Mouse (Mus musculus): Measurements from ENCODE around the gene Trim12a. TPM values are rescaled to one million over a fixed set of nuclear protein-coding genes. Genes with fewer than 3 reads are reported as not detected.
"Not testable (repeated sequence)": the region's sequence is repeated elsewhere in the genome, so short reads cannot be mapped to it uniquely, and the experiment has no call there.

Trim12a gene
- 1 to 10 TPM; 7.0 to 7.2 TPM for total RNA-seq (2021)

DNA sequence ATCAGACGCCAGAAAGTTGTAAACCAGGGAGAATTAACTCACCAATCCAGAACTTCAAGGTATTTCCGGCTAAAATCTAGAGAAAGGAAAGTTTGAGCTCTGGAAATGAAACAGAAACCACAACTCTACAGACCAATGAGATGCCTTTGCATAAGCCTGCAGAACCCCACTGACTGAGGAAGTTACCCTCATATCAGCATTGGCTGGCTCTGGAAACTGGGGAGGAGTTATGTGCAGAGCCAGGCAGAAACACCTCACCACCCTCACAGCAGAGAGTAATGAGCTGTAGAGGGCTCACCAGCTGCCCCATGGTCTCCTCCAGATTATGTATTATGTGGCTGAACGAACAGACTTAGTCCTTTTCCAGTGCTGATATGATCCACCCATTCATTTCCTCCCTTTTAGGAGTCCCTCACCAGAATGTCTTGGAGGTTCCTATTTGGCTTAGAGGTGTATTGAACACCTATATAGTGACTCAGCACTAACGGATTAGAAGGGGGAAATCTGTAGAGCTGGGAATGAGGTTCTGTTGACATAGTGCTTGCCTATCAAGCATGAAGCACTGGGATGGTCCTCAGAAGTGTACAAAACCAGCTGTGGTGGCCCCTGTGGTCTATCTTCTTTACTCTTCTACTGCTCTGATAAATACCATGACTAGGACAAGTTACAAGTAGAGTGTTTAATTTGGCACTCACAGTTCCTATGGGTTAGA is at the start of gene Trim12a:
Gene Trim12a (minus strand): TSS at position 98 of the 712 bp plus-strand sequence.
- intact Hi-C loops (cut with DNase I); DNase-seq: not testable (repeated sequence)

DNA sequence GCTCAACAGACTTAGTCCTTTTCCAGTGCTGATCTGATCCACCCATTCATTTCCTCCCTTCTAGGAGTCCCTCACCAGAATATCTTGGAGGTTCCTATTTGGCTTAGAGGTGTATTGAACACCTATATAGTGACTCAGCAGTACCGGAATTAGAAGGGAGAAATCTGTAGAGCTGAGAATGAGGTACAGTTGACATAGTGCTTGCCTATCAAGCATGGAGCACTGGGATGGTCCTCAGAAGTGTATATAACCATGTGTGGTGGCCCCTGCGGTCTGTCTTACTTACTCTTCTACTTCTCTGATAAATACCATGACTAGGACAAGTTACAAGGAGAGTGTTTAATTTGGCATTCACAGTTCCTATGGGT is 38.3 kb upstream of the Trim12a start:
- intact Hi-C loops (cut with DNase I), result no loop called here

DNA sequence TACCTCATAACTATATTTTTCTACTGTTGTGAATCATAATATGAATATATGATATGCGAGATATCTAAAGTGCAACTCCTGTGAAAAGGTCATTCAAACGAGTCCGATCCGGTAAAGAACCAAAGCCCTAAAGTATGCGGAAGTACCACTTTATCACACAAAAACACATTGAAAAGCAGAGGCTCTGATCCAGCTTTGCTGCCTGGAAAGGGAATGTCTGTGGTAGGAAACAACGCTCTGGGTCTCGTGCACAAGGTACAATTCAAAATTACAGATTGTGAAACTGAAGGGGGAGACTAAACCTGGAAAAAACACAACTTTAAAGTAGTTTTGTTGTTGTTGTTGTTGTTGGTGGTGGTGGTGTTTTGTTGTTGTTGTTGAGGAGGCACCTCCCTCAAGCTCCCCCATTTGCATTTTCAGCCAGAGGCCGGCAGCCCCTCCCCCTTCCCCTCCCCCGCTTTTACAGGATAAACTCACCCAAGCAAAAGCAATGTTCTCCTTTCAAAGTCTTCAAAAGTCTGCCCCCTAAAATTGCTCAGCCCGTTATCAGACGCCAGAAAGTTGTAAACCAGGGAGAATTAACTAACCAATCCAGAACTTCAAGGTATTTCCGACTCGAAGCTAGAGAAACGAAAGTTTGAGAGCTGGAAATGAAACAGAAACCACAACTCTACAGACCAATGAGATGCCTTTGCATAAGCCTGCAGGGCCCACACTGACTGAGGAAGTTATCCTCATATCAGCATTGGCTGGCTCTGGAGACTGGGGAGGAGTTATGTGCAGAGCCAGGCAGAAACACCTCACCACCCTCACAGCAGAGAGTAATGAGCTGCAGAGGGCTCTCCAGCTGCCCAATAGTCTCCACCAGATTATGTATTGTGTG is 37.7 kb upstream of the Trim12a start, which contains the start of gene Trim12c:
Gene Trim12c (minus strand): TSS at position 646 of the 883 bp plus-strand sequence.
- intact Hi-C loops (cut with DNase I), result no loop called here

More for the DNA sequence above, 38.3 kb upstream of the Trim12a start:
- DNase-seq, result no peak

DNA sequence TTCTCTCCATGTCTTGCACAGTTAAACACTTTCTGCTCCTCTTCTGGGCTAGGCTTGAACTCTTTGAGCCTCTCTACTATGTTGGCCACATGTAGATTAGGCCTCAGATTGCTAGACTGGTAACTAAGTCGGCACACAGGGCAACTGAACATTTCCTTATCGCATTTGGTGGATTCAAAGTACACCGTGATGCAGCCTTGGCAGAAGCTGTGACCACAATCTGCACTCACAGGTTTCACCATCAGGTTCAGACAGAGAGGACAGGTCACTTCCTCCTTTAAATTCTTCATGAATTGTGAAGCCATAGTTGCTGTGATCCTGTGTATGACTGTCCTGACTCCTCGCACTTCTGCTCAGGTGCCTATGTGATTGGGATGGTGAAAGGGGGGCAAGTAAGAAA is 32.8 kb upstream of the Trim12a start:
- DNase-seq; intact Hi-C loops (cut with DNase I): not testable (repeated sequence)

More for the DNA sequence above, 37.7 kb upstream of the Trim12a start, which contains the start of gene Trim12c:
- peak; percentile 83 to 85 for DNase-seq

DNA sequence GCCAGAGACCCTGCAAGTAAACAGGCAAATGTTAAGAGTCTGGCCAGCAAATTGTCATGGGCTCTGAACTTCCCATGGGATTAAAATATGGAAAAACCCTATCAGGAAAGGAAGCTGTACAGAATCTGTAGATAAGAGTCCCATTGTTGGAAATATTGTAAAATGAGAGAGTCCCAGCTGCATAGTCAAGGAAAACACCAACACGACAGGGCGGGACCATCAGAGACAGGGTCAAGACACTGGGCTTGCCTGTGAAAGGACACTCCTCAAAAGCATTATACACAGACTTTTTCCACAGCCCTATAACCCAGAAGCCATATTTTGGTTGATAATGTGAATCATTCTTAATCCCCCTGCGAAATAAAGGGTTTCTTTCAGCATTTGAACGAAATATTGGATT is 25.5 kb upstream of the Trim12a start:
- DNase-seq; intact Hi-C loops (cut with DNase I): not testable (repeated sequence)

DNA sequence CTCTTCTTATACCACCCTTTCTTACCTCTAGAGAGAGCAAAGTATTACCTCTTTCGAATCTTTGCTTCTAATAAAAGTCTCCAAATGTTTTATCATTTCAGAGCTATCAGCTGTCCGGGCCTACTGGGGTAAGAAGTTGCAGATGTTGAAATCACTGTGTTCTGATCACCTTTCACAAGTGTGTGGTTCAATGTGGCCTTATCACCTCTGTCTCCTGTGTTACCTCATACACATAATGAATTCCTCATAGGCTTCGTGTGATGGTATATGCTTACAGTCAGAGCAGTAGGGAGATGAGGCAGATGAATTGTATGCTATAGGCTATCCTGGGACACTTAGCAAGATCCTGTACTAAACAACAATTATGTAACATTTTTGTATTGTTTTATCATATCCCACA is 20.3 kb upstream of the Trim12a start:
- intact Hi-C loops (cut with DNase I); DNase-seq: not testable (repeated sequence)

DNA sequence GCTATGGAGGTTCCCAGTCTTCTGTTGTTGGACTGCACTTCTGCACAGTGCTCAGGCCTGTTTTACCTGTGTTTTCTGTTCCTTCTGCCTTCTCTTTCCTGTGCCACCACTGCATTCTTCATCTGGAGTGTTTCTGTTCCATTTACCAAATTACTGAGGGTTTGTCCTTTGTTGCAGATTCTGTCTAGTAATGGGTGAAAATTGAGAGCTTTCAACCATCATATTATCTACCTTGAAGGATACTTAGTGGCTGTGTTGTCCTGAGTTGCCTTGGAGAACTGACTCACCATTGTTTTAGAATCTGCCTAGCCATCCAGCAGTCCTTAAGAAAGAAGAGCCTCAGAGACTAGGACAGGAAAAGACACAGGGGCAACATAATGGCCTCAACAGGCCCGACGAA is 13.9 kb upstream of the Trim12a start, which contains the start of gene Trim34b:
Gene Trim34b (plus strand): TSS at position 301 of the 400 bp plus-strand sequence.
- intact Hi-C loops (cut with DNase I); DNase-seq: not testable (repeated sequence)

DNA sequence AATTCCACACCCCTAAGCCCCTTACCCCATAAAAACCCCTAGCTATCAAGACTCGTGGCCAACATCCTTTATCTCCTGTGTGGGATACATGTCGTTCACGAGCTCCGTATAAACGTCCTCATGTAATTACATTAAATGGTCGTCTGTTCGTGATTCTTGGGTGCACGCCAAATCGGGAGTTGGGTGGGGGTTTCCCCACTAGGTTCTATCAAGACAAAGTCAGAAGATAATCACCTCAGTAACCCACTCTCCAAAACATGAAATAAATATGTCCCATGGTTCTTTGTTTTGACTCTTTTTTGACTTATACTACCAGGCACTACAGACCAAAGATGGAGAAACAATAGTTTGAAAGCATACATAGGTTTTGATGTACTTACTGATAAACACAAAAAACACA is 6.8 kb upstream of the Trim12a start:
- no peak for DNase-seq
- intact Hi-C loops (cut with DNase I), result no loop called here

DNA sequence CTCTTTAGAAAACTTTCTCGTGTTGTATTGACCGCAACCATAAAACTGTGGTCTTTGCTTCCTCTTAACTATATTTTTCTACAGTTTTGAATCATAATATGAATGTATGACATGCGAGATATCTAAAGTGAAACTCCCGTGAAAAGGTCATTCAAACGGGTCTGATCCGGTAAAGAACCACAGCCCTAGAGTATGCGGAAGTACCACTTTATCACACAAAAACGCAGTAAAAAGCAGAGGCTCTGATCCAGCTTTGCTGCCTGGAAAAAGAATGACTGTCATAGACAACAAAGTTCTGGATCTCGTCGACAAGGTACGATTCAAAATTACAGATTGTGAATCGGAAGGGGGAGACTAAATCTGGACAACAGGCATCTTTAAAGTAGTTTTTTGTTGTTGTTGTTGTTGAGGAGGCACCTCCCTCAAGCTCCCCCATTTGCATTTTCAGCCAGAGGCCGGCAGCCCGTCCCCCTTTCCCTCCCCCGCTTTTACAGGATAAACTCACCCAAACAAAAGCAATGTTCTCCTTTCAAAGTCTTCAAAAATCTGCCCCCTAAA is 391 bp downstream of the Trim12a start:
- peak; percentile 23 to 45 for DNase-seq
- intact Hi-C loops (cut with DNase I), result no loop called here

DNA sequence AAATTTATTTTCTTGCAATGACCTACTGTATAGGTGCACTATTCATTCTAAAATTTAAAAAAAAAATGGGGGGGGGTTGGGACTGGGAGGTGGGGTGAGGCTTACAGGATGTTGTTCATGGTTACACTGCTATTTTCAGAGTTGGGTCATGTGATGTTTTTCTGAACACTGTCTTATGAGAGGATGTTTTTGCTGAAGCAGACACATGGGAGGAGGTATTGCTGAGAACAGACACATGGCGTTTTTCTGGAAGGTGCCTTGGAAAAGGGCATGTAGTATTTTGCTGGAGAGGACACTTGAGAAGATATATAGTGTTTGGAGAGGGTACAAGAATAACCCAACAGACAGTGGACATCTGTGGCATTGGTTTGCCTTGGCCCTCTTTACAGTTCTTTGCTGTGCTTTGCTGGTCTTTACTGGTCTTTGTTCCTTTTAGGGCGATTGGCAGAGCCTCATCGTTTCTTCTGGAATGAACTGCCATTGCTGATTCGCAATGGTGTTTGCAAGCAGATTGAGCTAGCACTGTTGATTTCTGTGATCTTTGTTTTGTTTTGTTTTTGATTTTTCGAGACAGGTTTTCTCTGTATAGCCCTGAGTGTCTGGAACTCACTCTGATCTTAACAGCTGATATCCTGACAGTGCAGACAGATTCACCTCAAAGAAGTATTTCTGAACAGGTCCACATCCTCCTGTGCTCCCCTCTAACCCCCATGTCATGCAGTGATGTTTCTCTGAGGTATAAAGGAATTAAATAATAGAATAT is 23.4 kb downstream of the Trim12a start:
- no peak for DNase-seq
- intact Hi-C loops (cut with DNase I), result no loop called here

DNA sequence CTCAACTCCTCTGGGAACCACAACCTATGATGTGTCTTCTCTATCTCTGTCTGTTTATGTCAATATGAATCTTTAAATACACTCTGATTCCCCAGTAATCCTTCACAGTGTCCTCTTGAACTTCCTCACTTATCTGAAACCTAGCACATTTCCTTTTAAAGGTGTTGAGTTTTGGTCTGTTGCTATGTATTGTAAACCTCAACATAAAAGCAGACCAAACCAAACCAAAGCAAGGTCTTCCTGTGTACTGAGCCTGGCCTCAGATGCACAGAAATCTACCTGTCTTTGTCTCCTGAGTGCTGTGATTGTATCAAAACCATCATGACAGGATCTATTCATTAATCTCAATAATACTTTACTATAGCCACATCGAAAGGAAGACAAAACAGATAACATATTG is 24.6 kb downstream of the Trim12a start:
- intact Hi-C loops (cut with DNase I), result no loop called here
- no peak for DNase-seq

DNA sequence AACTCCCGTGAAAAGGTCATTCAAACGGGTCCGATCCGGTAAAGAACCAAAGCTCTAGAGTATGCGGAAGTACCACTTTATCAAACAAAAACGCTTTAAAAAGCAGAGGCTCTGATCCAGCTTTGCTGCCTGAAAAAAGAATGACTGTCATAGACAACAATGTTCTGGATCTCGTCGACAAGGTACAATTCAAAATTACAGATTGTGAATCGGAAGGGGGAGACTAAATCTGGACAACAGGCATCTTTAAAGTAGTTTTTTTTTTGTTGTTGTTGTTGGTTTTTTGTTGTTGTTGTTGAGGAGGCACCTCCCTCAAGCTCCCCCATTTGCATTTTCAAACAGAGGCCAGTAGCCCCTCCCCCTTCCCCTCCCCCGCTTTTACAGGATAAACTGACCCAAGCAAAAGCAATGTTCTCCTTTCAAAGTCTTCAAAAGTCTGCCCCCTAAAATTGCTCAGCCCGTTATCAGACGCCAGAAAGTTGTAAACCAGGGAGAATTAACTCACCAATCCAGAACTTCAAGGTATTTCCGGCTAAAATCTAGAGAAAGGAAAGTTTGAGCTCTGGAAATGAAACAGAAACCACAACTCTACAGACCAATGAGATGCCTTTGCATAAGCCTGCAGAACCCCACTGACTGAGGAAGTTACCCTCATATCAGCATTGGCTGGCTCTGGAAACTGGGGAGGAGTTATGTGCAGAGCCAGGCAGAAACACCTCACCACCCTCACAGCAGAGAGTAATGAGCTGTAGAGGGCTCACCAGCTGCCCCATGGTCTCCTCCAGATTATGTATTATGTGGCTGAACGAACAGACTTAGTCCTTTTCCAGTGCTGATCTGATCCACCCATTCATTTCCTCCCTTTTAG is 27.5 kb downstream of the Trim12a start, which contains the start of gene Trim5:
Gene Trim5 (minus strand): TSS at position 519 of the 868 bp plus-strand sequence.
- intact Hi-C loops (cut with DNase I), result not testable (repeated sequence)
- peak; percentile 19 to 42 for DNase-seq

DNA sequence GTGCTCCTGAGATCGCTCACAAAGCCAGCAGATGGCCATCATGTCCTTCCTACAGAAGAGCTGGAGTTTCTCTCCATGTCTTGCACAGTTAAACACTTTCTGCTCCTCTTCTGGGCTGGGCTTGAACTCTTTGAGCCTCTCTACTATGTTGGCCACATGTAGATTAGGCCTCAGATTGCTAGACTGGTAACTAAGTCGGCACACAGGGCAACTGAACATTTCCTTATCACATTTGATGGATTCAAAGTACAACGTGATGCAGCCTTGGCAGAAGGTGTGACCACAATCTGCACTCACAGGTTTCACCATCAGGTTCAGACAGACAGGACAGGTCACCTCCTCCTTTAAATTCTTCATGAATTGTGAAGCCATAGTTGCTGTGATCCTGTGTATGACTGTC is 35.9 kb downstream of the Trim12a start:
- intact Hi-C loops (cut with DNase I); DNase-seq: not testable (repeated sequence)

DNA sequence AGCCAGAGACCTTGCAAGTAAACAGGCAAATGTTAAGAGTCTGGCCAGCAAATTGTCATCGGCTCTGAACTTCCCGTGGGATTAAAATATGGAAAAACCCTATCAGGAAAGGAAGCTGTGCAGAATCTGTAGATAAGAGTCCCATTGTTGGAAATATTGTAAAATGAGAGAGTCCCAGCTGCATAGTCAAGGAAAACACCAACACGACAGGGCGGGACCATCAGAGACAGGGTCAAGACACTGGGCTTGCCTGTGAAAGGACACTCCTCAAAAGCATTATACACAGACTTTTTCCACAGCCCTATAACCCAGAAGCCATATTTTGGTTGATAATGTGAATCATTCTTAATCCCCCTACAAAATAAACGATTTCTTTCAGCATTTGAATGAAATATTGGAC is 49.9 kb downstream of the Trim12a start:
- DNase-seq; intact Hi-C loops (cut with DNase I): not testable (repeated sequence)

DNA sequence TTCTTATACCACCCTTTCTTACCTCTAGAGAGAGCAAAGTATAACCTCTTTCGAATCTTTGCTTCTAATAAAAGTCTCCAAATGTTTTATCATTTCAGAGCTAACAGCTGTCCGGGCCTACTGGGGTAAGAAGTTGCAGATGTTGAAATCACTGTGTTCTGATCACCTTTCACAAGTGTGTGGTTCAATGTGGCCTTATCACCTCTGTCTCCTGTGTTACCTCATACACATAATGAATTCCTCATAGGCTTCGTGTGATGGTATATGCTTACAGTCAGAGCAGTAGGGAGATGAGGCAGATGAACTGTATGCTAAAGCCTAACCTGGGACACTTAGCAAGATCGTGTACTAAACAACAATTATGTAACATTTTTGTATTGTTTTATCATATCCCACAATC is 54.9 kb downstream of the Trim12a start:
- intact Hi-C loops (cut with DNase I), result not testable (repeated sequence)

More for the DNA sequence above, 54.9 kb downstream of the Trim12a start:
- DNase-seq, result not testable (repeated sequence)

Data from heart, postnatal 10 days (tissue).